Mouse (Mus musculus): ENCODE measurements at regions not wholly inside any gene's neighbourhood (a gene's known extent, or its start where the extent isn't known, plus 50 kb on each side); places are given as distances from the start of the nearest gene placed in this dataset.
A peak's percentile ranks its signal among the peaks of the same experiment; 100 is the strongest.

- no peak overlapping the region for H3K4me3 ChIP-seq
- no peaks in the 10 kb centered on the region for H3K4me1 ChIP-seq (replicated peaks)
- 61% methylated on average over 9 of the region's 9 CpGs for WGBS
- H3K9me3 ChIP-seq (replicated peaks): no peaks in the 10 kb centered on the region
- no peak overlapping the region for H3K9ac ChIP-seq
- H3K27ac ChIP-seq: no peak overlapping the region
- H3K36me3 ChIP-seq: no peaks in the 10 kb centered on the region
- H3K27me3 ChIP-seq: peaks cover 3% of the 10 kb centered on the region; the same call in 1 of the 2 replicates
- no peak overlapping the region for H3K4me2 ChIP-seq
- peak; percentile 40; the same call in 1 of the 2 replicates for ATAC-seq (replicated peaks; ENCODE audit: insufficient number of reproducible peaks, insufficient read depth, low FRiP score, low read depth)
These were observed 409.1 kb upstream of the Kcnab2 start for GRCm38 (mm10) chr4:152886773-152887172.

- Histone ChIP-seq H3K4me1 (replicated peaks) (no peaks in the 10 kb centered on the region), H3K9me3 (replicated peaks) (no peaks in the 10 kb centered on the region), H3K4me2 (no peak overlapping the region), H3K27ac (no peak overlapping the region), H3K27me3 (peaks cover 3% of the 10 kb centered on the region; the same call in 1 of the 2 replicates), H3K9ac (no peak overlapping the region), H3K4me3 (no peak overlapping the region), H3K36me3 (no peaks in the 10 kb centered on the region)
- no peak for ATAC-seq (replicated peaks; ENCODE audit: insufficient number of reproducible peaks, insufficient read depth, low FRiP score, low read depth)
These were observed 403.8 kb upstream of the Kcnab2 start for GRCm38 (mm10) chr4:152881433-152881930.

- Histone ChIP-seq H3K9me3 (replicated peaks) (no peaks in the 10 kb centered on the region), H3K4me3 (no peak overlapping the region), H3K4me1 (replicated peaks) (no peaks in the 10 kb centered on the region), H3K36me3 (no peaks in the 10 kb centered on the region), H3K4me2 (no peak overlapping the region), H3K27me3 (peaks cover 3% of the 10 kb centered on the region; the same call in 1 of the 2 replicates), H3K9ac (no peak overlapping the region), H3K27ac (no peak overlapping the region)
- ATAC-seq (replicated peaks; ENCODE audit: insufficient number of reproducible peaks, insufficient read depth, low FRiP score, low read depth): no peak
- WGBS: 87% methylated on average over 2 of the region's 2 CpGs
These were observed 402.7 kb upstream of the Kcnab2 start for GRCm38 (mm10) chr4:152880368-152880767.

- 49% methylated on average over 14 of the region's 14 CpGs for WGBS
- H3K4me2 ChIP-seq: no peak overlapping the region
- H3K36me3 ChIP-seq: no peaks in the 10 kb centered on the region
- H3K27ac ChIP-seq: no peak overlapping the region
- H3K4me3 ChIP-seq: no peak overlapping the region
- H3K9ac ChIP-seq: no peak overlapping the region
- no peaks in the 10 kb centered on the region for H3K4me1 ChIP-seq (replicated peaks)
- no peak for ATAC-seq (replicated peaks; ENCODE audit: insufficient number of reproducible peaks, insufficient read depth, low FRiP score, low read depth)
- H3K27me3 ChIP-seq: peaks cover 3% of the 10 kb centered on the region; the same call in 1 of the 2 replicates
- no peaks in the 10 kb centered on the region for H3K9me3 ChIP-seq (replicated peaks)
These were observed 401.3 kb upstream of the Kcnab2 start for GRCm38 (mm10) chr4:152878941-152879340.

- no peak overlapping the region for H3K4me3 ChIP-seq
- no peak overlapping the region for H3K27ac ChIP-seq
- no peaks in the 10 kb centered on the region for H3K36me3 ChIP-seq
- H3K4me2 ChIP-seq: no peak overlapping the region
- 72% methylated on average over 3 of the region's 3 CpGs for WGBS
- ATAC-seq (replicated peaks; ENCODE audit: insufficient number of reproducible peaks, insufficient read depth, low FRiP score, low read depth): no peak
- no peaks in the 10 kb centered on the region for H3K9me3 ChIP-seq (replicated peaks)
- no peaks in the 10 kb centered on the region for H3K4me1 ChIP-seq (replicated peaks)
- no peaks in the 10 kb centered on the region; the same call in 1 of the 2 replicates for H3K27me3 ChIP-seq
- H3K9ac ChIP-seq: no peak overlapping the region
These were observed 400.7 kb upstream of the Kcnab2 start for GRCm38 (mm10) chr4:152878401-152878800.

DNA sequence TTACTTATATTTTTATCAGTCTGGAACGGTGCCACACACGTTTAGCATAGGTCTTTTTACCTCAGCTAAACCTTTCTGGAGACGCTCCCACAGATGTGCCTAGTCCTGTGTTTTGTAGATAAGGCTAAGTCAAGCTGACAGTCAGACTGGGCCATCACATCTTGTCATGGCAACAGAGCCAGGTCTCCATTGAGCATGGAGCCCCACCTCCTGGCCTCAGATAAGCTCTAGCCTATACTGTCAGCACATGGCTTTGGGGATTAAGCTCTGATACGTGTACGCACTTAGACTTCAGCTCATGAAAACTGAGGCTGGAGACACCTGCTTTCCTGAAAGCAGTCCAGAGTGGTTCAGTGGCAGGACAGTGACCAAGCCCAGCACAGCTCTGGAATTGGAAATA lies 392.4 kb upstream of the Kcnab2 start:
- ATAC-seq (replicated peaks; ENCODE audit: insufficient number of reproducible peaks, insufficient read depth, low FRiP score, low read depth): no peak
- no peaks in the 10 kb centered on the region for H3K36me3 ChIP-seq
- H3K27me3 ChIP-seq: no peaks in the 10 kb centered on the region
- H3K4me3 ChIP-seq: no peak overlapping the region
- 41% methylated on average over 5 of the region's 5 CpGs for WGBS
- H3K9me3 ChIP-seq (replicated peaks): no peaks in the 10 kb centered on the region
- H3K4me1 ChIP-seq (replicated peaks): no peaks in the 10 kb centered on the region
- H3K9ac ChIP-seq: no peak overlapping the region
- H3K27ac ChIP-seq: no peak overlapping the region
- H3K4me2 ChIP-seq: no peak overlapping the region

DNA sequence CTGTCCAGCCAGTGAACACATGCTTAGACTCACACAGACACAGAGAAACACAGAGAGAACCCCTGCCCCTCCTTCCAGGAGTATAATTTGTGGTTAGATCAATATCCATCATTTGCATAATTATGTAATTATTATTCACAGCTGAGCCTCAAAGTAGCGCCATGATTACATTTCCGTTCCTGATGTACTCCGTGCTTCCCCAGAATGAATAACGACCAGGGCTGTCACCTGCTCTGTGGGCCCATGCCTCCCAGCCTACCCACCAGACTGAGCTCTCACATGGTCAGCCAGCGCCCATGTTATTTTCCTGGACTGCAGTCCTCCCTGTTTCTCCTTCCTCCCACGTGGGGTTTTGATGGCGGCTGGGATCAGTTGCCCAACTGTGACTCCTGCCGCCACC lies 388.2 kb upstream of the Kcnab2 start:
- ATAC-seq (replicated peaks; ENCODE audit: insufficient number of reproducible peaks, insufficient read depth, low FRiP score, low read depth): no peak
- no peaks in the 10 kb centered on the region for H3K9me3 ChIP-seq (replicated peaks)
- H3K9ac ChIP-seq: no peak overlapping the region
- H3K4me3 ChIP-seq: no peak overlapping the region
- no peaks in the 10 kb centered on the region for H3K36me3 ChIP-seq
- no peak overlapping the region for H3K27ac ChIP-seq
- no peaks in the 10 kb centered on the region for H3K4me1 ChIP-seq (replicated peaks)
- no peaks in the 10 kb centered on the region for H3K27me3 ChIP-seq
- 84% methylated on average over 8 of the region's 8 CpGs for WGBS
- H3K4me2 ChIP-seq: no peak overlapping the region

GRCm38 (mm10) chr4:152862818-152863614 lies 385.3 kb upstream of the Kcnab2 start:
- Histone ChIP-seq H3K9ac (no peak overlapping the region), H3K27me3 (no peaks in the 10 kb centered on the region), H3K4me3 (no peak overlapping the region), H3K9me3 (replicated peaks) (no peaks in the 10 kb centered on the region), H3K36me3 (no peaks in the 10 kb centered on the region), H3K4me1 (replicated peaks) (no peaks in the 10 kb centered on the region), H3K4me2 (no peak overlapping the region), H3K27ac (no peak overlapping the region)
- WGBS: 52% methylated on average over 11 of the region's 11 CpGs
- no peak for ATAC-seq (replicated peaks; ENCODE audit: insufficient number of reproducible peaks, insufficient read depth, low FRiP score, low read depth)

- Histone ChIP-seq H3K27me3 (no peaks in the 10 kb centered on the region), H3K4me1 (replicated peaks) (no peaks in the 10 kb centered on the region), H3K9me3 (replicated peaks) (no peaks in the 10 kb centered on the region), H3K4me3 (no peak overlapping the region), H3K27ac (no peak overlapping the region), H3K4me2 (no peak overlapping the region), H3K9ac (no peak overlapping the region), H3K36me3 (no peaks in the 10 kb centered on the region)
- WGBS: 77% methylated on average over 9 of the region's 9 CpGs
- ATAC-seq (replicated peaks; ENCODE audit: insufficient number of reproducible peaks, insufficient read depth, low FRiP score, low read depth): no peak
These were observed 381.5 kb upstream of the Kcnab2 start for GRCm38 (mm10) chr4:152859161-152859560.

- no peaks in the 10 kb centered on the region for H3K4me1 ChIP-seq (replicated peaks)
- no peaks in the 10 kb centered on the region for H3K36me3 ChIP-seq
- H3K4me2 ChIP-seq: no peak overlapping the region
- WGBS: 55% methylated on average over 9 of the region's 9 CpGs
- ATAC-seq (replicated peaks; ENCODE audit: insufficient number of reproducible peaks, insufficient read depth, low FRiP score, low read depth): no peak
- H3K27me3 ChIP-seq: no peaks in the 10 kb centered on the region
- no peak overlapping the region for H3K9ac ChIP-seq
- H3K27ac ChIP-seq: no peak overlapping the region
- no peaks in the 10 kb centered on the region for H3K9me3 ChIP-seq (replicated peaks)
- H3K4me3 ChIP-seq: no peak overlapping the region
These were observed 372.5 kb upstream of the Kcnab2 start for GRCm38 (mm10) chr4:152850147-152850546.

DNA sequence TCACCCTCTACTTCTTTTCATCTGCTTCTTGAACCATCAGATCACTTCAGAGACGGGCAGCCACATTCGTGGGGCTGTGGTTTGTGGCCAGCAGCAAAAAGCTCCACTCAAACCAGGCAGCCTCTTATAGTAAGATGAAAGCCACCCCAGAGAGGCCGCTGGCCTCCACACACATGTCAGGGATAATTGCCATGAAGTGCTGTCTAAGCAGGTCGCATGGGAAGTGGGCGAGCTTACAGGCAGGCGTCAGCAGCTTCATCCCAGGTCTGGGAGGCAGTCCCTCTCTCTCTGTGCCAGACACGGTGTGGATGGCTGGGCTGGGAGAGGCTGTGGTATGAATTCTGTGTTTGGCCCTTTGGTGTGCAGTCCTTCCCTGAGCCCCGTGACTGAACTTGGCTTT lies 358.4 kb upstream of the Kcnab2 start:
- Histone ChIP-seq H3K4me3 (no peak overlapping the region), H3K9ac (no peak overlapping the region), H3K36me3 (no peaks in the 10 kb centered on the region), H3K9me3 (replicated peaks) (no peaks in the 10 kb centered on the region), H3K27ac (no peak overlapping the region), H3K4me1 (replicated peaks) (no peaks in the 10 kb centered on the region), H3K27me3 (no peaks in the 10 kb centered on the region), H3K4me2 (no peak overlapping the region)
- ATAC-seq (replicated peaks; ENCODE audit: insufficient number of reproducible peaks, insufficient read depth, low FRiP score, low read depth): no peak
- 51% methylated on average over 8 of the region's 8 CpGs for WGBS
